Mouse (Mus musculus) stomach, postnatal 0 days (tissue): Measurements from ENCODE around the gene Gm49322. TPM values are rescaled to one million over a fixed set of nuclear protein-coding genes. Genes with fewer than 3 reads are reported as not detected.
A peak's percentile ranks its signal among the peaks of the same experiment; 100 is the strongest.

Experiments used
- ATAC-seq: fragments of 200-750 bp; cut with Nextera tagmentation; 2 replicates; pipeline ENCODE4 v1.8.0; 2017; ENCODE audit not compliant: low FRiP score, low TSS enrichment
- DNase-seq: peaks from one replicate; pipeline ENCODE4 v3.0.0-alpha.2; 2016; ENCODE audit warnings: low spot score
- H3K27ac ChIP-seq: fragments of 300-500 bp; sonication (generic); replicated peaks from 2 replicates; pipeline ENCODE4 v1.5.1; 2014; ENCODE audit warnings: mild to moderate bottlenecking, control low read depth
- H3K27me3 ChIP-seq: fragments of 300-500 bp; sonication (generic); 2 replicates; pipeline ENCODE4 v1.6.1; 2014; ENCODE audit warnings: low read length; ENCODE audit not compliant: control insufficient read depth, insufficient read depth
- H3K36me3 ChIP-seq: fragments of 300-500 bp; sonication (generic); 2 replicates; pipeline ENCODE4 v1.6.1; 2014; ENCODE audit warnings: low read length, mixed read lengths; ENCODE audit not compliant: control insufficient read depth, insufficient read depth
- H3K4me1 ChIP-seq: fragments of 300-500 bp; sonication (generic); replicated peaks from 2 replicates; pipeline ENCODE4 v1.6.1; 2014; ENCODE audit warnings: antibody characterized with exemption; ENCODE audit not compliant: control insufficient read depth, insufficient read depth
- H3K4me2 ChIP-seq: fragments of 300-500 bp; sonication (generic); replicated peaks from 2 replicates; pipeline ENCODE4 v1.6.1; 2014; ENCODE audit warnings: low read depth, mild to moderate bottlenecking, control low read depth, moderate library complexity
- H3K4me3 ChIP-seq: fragments of 300-500 bp; sonication (generic); 2 replicates; pipeline ENCODE4 v1.5.1; 2014; ENCODE audit warnings: low read depth, low read length, control low read depth
- H3K9ac ChIP-seq: fragments of 300-500 bp; sonication (generic); 2 replicates; pipeline ENCODE4 v1.6.1; 2014; ENCODE audit warnings: mild to moderate bottlenecking, low read length, control low read depth, mixed read lengths
- H3K9me3 ChIP-seq: fragments of 300-500 bp; sonication (generic); 2 replicates; pipeline ENCODE4 v1.6.1; 2016; ENCODE audit warnings: low read length; ENCODE audit not compliant: control insufficient read depth
- CTCF ChIP-seq: IDR thresholded peaks from 2 replicates; pipeline ENCODE4 v1.5.1; 2016; ENCODE audit warnings: antibody characterized with exemption, low read depth, mild to moderate bottlenecking, moderate library complexity
- EP300 ChIP-seq: optimal IDR thresholded peaks from 2 replicates; pipeline ENCODE3; 2016; ENCODE audit warnings: antibody characterized with exemption
- WGBS: fragments of 180-500 bp; shearing (Covaris S2); extraction: QIAGEN DNeasy Blood & Tissue Kit; methylation state at CpG from one replicate; pipeline ENCODE4 v1.1.7; 2014; 5-methylcytosine and 5-hydroxymethylcytosine counted together
- polyA plus RNA-seq: library from polyadenylated mRNA; unstranded; fragments of >200 nt; fragmentation: Nextera tagmentation; extraction: Ambion mirVana; gene quantifications from 2 replicates; pipeline ENCODE4 v1.2.1, GENCODE M21; 2015

Gene Gm49322
- polyA plus RNA-seq, 1 experiment from 2014 or later: 1.7 TPM

- peak; percentile 99 for DNase-seq
- Histone ChIP-seq H3K27ac (peak within 1 kb of the TSS; percentile 89), H3K9me3 (no peaks in the 10 kb centered on the region), H3K4me1 (peaks cover 6% of the 10 kb centered on the region; the same call in 1 of the 2 replicates), H3K36me3 (peaks cover 10% of the 10 kb centered on the region), H3K27me3 (no peaks in the 10 kb centered on the region), H3K4me2 (peak within 1 kb of the TSS; percentile 97), H3K9ac (peak within 1 kb of the TSS; percentile 95), H3K4me3 (peak within 1 kb of the TSS; percentile 95)
- peak; percentile 94 for ATAC-seq
- WGBS: 1% methylated on average over 57 of the region's 73 CpGs
- TF ChIP-seq CTCF (no peak), EP300 (no peak)
Observed at GRCm38 (mm10) chr10:80589879-80590854, 15.7 kb upstream of the Gm49322 start, which contains the start of gene Abhd17a. Abhd17a (minus strand) TSS chr10:80590341.

GRCm38 (mm10) chr10:80596318-80596717 lies 9.5 kb upstream of the Gm49322 start:
- 34% methylated on average over 4 of the region's 4 CpGs for WGBS
- TF ChIP-seq EP300 (no peak), CTCF (no peak)
- no peak for ATAC-seq

GRCm38 (mm10) chr10:80602698-80603325 lies 3.0 kb upstream of the Gm49322 start, which contains the start of the genes Scamp4 and Adat3:
Scamp4 (plus strand) TSS chr10:80602872.
Adat3 (plus strand) TSS chr10:80602880.
- Histone ChIP-seq H3K9ac (peak within 1 kb of the TSS; percentile 68), H3K9me3 (no peaks in the 10 kb centered on the region), H3K4me3 (peak within 1 kb of the TSS; percentile 70), H3K4me1 (peaks cover 3% of the 10 kb centered on the region; the same call in 1 of the 2 replicates), H3K27me3 (no peaks in the 10 kb centered on the region), H3K4me2 (peak within 1 kb of the TSS; percentile 91), H3K27ac (peak within 1 kb of the TSS; percentile 91), H3K36me3 (peaks cover 6% of the 10 kb centered on the region)
- DNase-seq (peak; percentile 96), ATAC-seq (peak; percentile 89)
- no peak for TF ChIP-seq CTCF
- no peak for TF ChIP-seq EP300
- under 1% methylated on average over 54 of the region's 54 CpGs for WGBS

More at GRCm38 (mm10) chr10:80596318-80596717, 9.5 kb upstream of the Gm49322 start:
- no peaks in the 10 kb centered on the region for H3K4me1 ChIP-seq
- H3K27ac ChIP-seq: 0 out of 2 replicates have a peak overlapping the region, but pooled peaks have one; percentile 18
- no peak overlapping the region for H3K9ac ChIP-seq
- no peak overlapping the region for H3K4me2 ChIP-seq
- H3K9me3 ChIP-seq: no peaks in the 10 kb centered on the region
- no peak overlapping the region for H3K4me3 ChIP-seq
- H3K36me3 ChIP-seq: no peaks in the 10 kb centered on the region
- no peaks in the 10 kb centered on the region for H3K27me3 ChIP-seq
- no peak for DNase-seq

GRCm38 (mm10) chr10:80603364-80603763 lies 2.5 kb upstream of the Gm49322 start:
- no peak for ATAC-seq
- DNase-seq: no peak
- Histone ChIP-seq H3K9me3 (no peaks in the 10 kb centered on the region), H3K4me2 (peak overlapping the region; percentile 91), H3K4me3 (peak overlapping the region; percentile 70), H3K27ac (peak overlapping the region; percentile 91), H3K27me3 (no peaks in the 10 kb centered on the region), H3K9ac (peak overlapping the region; percentile 68), H3K4me1 (peaks cover 3% of the 10 kb centered on the region; the same call in 1 of the 2 replicates), H3K36me3 (peaks cover 6% of the 10 kb centered on the region)
- TF ChIP-seq EP300: no peak
- 27% methylated on average over 7 of the region's 7 CpGs for WGBS

- 60% methylated on average over 7 of the region's 7 CpGs for WGBS
- H3K9ac ChIP-seq: peak overlapping the region; percentile 68
- H3K9me3 ChIP-seq: no peaks in the 10 kb centered on the region
- TF ChIP-seq CTCF (no peak), EP300 (no peak)
- ATAC-seq: no peak
- peaks cover 3% of the 10 kb centered on the region; the same call in 1 of the 2 replicates for H3K4me1 ChIP-seq
- H3K27me3 ChIP-seq: no peaks in the 10 kb centered on the region
- no peak for DNase-seq
- peak overlapping the region; percentile 91 for H3K27ac ChIP-seq
- peak overlapping the region; percentile 70; the same call in 1 of the 2 replicates for H3K4me3 ChIP-seq
- H3K36me3 ChIP-seq: peaks cover 7% of the 10 kb centered on the region
- H3K4me2 ChIP-seq: peak overlapping the region; percentile 91
Observed at GRCm38 (mm10) chr10:80604001-80604509, 1.8 kb upstream of the Gm49322 start.
